Mouse (Mus musculus): ENCODE results near the gene Tenm2.

The Tenm2 gene

DNA sequence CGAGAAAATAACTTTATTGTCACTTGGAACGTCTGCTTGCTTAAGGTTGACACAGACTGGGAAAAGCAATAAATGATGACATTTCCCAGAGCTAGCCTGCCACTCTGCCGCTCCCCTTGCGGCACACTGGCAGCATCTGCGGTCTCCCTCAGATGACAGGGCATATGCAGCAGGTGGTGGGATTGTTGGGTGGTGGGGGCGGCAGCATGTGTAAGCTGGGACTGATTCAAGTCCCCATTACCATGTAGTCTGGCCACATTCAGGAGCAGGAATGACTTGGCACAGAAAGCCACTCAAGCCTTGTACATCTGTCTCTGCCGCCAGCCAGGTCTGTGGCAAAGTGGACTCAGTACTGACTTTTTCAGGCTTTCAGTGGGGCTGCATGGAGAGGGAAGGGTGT lies 1059.7 kb downstream of the Tenm2 start:
- DNase-seq (ENCODE audit: low read depth) = no peak

DNA sequence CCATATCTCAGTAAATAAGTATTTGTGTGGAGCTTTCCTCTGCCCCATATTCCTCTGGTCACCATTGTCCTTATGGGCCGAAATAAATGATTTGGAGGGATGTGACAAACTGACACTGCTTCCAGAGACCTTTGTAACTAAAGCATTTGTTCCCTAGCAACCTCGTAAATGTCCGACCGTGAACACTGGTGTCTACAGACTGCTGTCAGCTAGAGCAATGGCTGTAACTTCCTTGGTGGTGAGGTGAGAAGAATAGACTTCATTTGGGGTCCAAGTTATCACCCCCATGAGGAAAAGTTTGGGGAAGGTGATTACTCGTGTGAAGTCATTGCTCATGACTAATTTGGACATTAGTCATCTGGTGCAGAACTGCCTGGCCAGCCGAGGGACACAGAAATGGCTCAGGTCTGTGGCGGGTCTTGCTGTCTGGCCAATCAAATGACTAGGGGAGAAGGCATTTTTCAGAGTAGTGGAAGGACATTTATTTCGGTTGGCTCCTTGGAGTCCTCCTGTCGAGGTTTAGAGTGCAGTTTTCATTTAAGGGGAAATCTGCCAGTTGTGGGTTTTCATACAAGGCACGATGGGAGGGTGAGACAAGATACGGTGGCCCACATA lies 1062.6 kb downstream of the Tenm2 start:
- DNase-seq (ENCODE audit: low read depth) = no peak

DNA sequence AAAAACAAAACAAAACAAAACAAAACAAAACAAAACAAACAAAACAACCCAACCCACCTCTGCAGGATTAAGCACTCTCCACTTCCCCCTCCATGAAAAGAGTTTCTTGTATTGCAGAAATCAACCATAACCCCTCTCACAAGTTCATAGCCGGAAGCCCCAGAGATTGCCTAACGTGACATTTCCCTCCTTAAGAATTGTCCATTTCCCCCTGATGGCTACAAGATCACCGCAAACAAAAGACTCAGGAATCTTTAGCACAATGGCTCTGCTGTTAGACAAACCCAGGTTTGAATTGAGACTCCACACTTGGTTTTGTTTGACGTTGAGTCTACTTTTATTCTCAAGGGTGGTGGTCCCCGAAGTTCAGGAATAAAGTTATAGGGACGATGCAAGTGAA lies 1063.2 kb downstream of the Tenm2 start:
- DNase-seq (ENCODE audit: low read depth) = no peak

DNA sequence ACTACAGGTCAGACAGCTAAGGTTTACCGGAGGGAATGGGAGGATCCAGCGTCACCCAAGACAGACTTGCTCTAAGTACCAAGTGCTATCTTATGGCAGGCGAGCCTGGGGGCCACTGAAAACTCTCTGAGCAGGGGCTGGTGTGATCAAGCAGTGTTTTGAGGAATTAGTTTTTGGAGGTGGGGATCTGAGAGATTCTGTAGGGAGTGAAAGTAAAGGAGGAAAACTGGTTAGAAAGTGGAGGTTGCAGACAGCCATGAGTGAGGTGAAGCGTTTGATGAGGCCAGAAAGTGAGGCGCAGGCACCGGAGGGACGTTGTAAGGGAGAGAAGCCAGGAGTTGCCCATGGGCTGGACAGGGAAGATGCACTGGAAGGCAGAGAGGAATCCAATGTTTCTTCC lies 1063.8 kb downstream of the Tenm2 start:
- no peak for DNase-seq (ENCODE audit: low read depth)

DNA sequence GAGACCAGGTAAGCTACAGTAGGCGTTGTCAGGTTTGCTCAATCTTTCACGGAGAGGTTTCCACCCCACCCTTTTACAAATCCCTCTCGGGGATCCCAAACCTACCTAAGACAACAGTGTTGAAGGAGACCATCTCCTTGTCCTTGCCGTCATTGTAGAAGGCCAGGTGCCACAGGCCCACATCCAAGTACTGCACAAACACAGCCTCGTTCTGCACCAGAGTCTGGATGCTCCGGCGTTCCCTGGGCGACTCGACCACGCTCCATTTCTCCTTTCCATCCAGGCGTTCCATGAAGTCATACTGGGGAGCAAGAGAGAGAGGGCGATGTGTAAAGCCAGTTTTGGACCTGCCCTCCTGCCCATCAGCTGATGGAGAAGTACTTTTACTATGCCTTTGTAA lies 1064.5 kb downstream of the Tenm2 start:
- no peak for DNase-seq (ENCODE audit: low read depth)

DNA sequence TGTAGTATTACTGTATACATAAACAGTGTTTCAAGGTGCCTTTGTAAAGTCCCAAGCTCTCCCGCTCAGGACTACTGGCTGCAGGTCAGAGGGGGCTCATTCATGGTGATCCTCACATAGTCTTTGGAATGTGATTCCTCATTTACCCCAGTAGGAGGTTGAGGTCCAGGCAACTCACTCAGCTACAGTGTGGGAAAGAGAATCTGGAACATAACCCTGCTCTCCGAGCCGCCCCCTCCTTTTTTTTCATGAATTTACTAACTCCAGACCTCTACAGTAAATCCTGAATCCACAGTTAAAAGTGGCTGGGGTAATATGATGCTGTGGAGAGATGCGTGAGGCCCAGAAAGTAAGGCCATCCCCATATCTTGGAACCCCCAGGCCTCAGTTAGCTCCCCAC lies 1066.0 kb downstream of the Tenm2 start:
- no peak for DNase-seq (ENCODE audit: low read depth)

DNA sequence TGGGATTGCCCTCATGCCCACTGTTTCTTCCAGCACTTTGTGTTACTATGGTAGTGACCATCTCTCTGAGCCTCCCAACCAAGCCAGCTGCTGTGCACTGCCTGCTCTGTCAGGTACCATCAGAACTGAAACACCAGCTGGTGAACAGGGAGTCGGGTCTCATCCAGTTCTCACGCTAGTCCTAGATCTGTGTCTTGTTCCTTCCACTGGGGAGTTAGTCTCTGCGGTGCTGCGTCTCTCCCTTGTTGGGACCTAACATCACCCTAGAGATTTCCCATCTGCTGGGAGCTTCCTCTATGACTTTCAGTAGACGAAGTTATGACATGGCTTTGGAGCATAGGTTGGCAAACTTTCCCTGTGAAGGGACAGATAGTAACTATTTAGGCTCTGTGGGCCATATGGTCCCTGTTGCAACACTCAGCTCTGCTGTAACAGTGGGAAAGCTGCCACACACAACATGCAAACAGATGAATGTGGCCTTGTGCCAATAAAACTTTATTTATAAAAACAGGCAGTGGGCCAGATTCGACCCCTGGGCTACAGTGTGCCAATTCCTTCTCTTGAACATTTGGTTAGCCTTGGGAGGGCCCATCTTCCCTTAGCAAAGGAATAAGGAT lies 1066.7 kb downstream of the Tenm2 start:
- DNase-seq (ENCODE audit: low read depth) = no peak

DNA sequence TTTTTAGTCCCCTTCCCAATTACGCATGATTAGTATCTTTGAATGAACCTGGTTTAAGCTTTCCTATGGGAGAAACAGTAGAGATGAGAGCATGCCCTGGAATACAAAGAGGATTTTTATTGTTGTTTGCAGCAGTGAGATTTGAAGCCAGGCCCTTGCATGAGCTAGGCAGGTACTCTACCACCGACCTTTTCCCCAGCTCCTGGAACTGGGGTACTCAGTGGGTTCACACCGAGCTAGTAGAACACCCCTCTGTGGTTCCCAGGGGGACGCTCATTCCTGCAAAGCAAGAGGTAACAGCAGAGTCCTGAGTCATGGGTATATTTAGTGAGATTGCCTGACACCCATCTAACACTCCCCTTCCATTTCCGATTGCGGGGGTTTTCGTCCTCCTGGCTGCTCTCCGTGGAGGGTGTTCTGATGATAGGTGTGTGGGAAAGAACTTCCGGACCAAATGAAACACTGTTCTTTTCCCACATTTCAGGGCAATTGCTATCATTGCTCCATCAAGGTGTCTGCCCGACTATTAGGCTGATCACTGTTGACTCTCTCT lies 1067.9 kb downstream of the Tenm2 start:
- no peak for DNase-seq (ENCODE audit: low read depth)

DNA sequence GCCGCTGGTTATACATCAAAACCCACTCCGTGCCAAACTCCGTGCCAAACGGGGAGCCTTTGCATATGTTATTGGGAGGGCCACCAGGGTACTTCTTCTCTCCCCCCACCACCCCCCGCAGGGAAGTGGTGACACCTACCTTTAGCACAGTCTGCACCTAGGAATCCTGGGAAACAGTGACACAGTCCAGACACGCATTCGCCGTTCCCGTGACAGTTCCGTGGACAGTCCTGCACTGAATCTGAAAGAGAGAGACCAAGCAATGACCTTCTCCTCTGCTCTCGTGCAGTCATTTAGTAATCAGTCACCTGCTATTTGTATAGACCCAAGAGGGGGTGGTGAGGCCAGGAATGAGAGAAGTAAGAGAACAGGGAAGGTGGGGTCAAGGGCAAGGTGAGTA lies 1072.2 kb downstream of the Tenm2 start:
- DNase-seq (ENCODE audit: low read depth) = no peak

DNA sequence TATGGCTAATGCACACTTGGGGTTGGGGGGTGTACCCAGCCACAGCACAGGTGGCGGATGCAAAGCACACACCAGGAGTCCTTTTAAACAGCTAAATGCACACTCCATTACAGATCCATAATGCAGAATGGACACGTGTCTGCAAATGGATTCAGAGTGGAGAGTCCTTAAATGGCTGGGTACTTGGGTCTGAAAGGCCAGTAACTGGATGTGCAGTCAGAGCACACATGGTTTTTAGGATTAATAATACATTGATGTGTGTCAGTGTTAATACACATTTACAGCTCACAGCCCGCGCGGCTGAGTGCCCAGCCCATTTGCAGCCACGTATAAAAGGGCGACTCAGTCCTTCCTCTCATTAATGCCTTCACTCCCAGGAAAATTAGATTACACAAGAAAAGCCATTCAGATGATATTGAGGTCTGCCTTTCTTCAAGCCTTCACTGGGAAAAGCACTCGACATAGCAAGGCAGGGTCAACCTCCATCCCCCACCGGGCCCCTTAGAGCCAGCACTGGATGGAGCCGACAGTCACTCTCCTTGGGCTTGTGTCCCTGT lies 1073.9 kb downstream of the Tenm2 start:
- DNase-seq (ENCODE audit: low read depth) = no peak

DNA sequence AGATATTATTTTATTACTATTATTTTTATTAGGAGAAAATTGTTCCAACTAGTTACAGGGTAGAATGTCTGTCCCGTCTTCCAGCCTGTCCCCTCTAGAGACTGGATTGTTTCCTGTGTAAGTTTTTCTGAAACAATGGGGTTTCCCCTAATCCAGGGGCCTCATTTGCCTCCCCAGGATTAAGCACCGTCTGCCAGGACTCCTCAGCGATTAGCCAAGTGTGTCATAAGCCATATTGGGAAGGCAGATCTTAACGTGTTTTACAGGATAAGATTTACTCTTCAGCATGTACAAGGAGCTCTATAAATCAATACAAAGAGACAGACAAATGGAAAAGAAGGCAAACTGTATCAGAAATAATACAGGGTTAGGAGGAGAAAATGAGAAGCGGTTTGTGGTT lies 1082.3 kb downstream of the Tenm2 start:
- DNase-seq (ENCODE audit: low read depth) = no peak

DNA sequence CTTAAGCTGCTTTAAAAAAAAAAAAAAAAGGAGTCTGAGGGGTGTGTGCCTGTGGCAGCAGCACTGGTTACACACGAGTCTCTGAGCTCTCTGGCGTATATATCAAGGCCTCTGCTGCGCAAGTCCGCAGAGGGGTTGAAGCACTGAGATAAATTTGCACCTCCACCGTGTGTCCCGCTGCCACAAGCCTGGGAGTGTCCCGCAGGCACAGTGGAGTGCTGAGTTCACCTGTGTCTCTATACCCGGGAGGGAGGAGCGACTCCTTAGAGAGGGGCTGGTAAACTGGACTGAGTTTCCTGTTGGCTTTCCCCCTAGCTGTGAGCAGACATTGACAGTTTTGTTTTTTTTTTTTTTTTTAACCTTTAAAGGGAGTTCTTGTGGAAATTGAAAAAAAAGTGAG lies 1082.8 kb downstream of the Tenm2 start:
- DNase-seq (ENCODE audit: low read depth) = no peak

DNA sequence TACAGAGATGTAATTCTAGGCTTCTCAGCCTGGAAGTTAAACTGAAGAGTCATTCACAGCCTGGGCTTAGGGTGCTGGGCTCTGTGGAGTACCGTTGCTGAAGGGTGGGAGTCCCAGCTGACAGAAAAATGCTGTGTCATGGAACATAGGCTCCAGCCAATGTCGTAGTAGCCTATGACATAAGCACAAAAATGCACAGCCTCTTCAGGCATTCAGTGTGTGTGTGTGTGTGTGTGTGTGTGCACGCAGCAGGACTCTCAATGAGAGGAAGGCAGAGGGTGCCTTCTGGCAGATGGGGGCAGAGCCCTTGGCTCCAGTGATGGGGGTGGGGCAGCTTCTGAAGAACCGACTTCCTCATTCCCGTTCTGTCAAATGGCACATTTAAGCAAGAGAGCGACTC lies 1083.5 kb downstream of the Tenm2 start:
- no peak for DNase-seq (ENCODE audit: low read depth)

DNA sequence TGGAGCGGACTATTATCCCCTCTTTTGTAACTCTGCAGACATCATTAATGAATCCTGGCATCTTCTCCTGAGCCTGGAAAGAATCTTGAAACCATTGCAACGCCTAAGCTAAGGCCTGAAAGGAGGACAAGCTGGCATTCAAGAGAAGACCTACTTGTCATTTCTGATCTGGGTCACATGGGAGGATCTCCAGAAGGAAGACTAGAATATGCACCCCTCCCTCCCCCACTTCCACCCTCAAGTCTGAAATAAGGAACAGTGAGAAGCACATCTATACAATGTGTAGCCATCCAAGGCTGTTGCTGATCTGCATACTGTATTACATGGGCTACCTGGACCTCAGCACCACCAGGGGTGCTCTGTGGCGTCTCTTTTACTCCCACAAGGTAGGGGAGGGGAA lies 1086.7 kb downstream of the Tenm2 start:
- DNase-seq (ENCODE audit: low read depth) = no peak

DNA sequence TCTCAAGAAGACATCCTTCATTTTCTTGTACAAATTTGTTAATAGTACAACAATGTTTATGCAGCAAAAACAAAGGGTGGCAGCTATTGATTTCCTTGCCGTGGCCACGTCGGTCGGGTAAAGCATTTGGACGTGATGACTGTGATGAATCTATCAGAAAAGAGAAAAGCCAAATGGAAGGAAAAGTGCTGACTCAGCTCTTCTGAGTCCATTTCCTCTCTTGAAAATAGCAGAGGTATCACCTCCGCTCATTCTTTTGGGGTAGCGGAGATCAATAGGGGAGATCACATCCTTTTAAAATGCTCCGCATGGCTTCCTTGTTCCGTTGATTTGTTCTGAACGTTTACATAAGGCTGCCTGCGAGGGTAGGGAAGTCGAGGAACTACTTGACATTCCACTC lies 1090.7 kb downstream of the Tenm2 start:
- DNase-seq (ENCODE audit: low read depth) = no peak

DNA sequence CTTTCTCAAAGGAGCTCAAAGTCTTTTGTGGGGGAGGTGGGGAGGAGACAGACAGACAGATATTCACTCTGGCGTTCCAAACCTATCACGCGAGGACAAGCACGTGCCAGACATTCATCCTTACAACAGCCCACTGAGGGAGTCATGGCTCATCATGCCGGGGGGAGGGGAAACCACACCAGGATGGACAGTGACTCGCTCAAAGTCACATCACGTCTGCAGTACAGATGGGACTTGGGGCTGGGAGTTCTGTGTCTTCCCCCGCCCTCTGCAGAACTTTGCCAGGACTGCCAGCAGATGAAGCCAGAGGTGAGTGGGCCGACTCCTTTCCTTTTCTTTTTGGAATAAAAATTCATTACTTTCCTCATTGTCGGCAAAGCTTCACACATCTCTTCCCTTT lies 1095.4 kb downstream of the Tenm2 start:
- no peak for DNase-seq (ENCODE audit: low read depth)

DNA sequence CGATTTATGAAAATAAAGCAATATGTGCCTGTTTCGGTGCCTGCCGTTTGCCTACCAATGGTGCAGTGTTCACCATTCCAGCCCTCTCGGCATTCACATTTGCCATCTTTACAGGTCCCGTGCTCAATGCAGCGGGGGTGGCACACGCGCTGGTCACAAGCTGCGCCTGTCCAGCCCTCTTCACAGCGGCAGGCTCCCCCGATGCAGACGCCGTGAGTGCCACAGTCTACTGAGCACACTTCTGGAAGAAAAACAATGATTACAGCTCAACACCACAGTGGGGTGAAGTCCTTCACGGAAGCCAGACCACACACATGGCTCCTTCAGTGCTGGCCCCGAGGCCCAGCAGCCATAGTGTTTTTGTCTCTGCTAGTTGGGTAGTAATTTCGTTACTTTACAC lies 1096.2 kb downstream of the Tenm2 start:
- no peak for DNase-seq (ENCODE audit: low read depth)

DNA sequence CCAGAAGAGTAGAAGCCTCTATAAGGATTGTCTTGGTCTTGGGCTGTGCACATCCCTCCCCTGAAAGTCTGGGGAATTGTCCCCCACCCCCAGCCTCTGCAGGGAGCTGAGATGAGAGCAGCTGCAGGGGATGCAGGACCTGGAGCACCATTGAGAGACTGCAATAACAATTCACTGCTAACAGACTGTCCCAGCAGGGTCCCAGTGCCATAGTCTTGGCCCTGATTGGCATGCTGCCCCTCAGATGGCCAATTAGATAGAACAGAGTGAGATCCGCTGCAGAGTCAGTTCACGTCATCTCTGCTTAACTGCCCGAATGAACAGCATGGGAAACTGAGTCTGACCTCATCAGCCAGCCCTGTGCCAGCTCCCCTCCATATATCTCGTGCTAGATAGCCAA lies 1097.9 kb downstream of the Tenm2 start:
- DNase-seq (ENCODE audit: low read depth) = no peak

DNA sequence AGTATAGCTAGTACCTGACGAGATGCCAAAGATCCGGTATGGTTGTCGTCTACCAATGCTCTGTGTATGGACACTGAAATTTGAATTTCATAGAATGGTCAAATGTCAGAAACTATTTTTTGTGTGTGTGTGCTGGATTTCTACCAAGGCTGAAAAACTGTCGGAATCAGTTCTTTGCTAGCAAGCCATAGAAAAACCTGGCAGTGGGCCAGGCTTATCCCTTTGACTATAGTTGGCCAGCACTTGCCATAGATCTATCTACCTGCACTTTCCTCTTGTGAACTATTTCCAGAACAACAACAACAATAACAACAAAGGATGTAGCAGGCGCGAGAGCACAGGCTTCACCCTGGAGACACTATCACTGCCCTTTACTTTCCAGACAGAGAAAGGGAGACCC lies 1098.5 kb downstream of the Tenm2 start:
- no peak for DNase-seq (ENCODE audit: low read depth)

DNA sequence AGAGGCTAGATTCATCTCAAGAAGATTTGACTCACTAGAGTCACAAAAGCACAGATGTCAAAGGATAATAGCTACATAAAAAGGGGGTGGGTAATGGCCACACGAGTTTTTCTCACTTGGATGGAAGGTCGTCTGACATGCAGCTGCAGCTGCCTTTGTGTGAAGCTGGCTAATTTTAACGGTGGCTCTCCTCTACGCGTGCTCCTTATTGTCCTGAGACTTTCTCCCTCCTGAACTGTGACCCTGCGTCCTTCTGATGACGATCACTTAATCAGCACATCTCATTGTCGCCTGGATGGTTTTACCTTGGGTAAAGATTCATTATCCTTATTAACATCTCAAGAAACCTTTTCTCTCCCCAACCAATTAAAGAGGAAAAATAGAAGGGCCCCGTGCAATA lies 1101.1 kb downstream of the Tenm2 start:
- no peak for DNase-seq (ENCODE audit: low read depth)

DNA sequence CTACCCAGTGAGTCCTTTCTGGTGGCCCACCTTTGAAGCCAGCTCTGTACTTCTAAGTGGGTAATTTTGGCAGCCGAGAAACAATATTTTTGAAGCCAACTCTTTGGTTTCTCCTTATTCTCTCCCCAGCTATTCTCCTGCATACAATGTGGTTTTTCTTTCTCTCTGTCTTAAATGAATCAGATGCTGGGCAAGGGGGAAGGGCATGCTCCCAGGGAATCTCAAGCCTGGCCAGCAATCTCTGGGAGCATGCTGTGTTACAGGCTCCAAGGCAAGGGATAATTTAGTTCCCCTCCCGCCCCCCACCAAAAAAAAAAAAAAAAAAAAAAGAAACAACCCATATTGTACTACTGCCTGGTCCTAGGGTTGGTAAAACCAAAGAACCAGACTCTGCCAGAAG lies 1112.5 kb downstream of the Tenm2 start:
- DNase-seq (ENCODE audit: low read depth) = no peak

DNA sequence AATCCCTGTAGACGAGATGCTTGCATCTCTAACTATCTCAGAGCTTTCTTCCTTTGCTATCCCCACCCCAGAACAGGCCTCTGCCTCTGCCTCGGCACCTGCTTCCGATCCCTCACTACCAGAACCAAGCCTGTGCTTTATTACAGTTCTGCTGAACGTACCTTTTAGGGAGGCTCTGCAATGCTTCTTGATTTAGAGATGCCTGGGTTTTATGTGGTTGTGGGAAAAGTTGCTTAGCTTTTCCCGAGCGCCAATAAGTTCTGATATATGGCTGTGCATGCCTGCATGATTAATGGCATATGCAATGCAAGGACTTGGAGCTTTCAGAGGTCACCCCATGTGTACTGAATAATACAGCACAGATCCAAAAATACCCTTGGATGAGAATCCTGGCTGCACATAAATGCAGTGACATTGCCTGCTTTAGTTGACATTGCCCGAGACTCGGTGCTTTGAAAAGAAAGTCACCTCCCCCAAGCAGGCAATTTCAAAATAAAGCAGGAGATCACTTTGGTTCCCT lies 1114.3 kb downstream of the Tenm2 start:
- no peak for DNase-seq (ENCODE audit: low read depth)

DNA sequence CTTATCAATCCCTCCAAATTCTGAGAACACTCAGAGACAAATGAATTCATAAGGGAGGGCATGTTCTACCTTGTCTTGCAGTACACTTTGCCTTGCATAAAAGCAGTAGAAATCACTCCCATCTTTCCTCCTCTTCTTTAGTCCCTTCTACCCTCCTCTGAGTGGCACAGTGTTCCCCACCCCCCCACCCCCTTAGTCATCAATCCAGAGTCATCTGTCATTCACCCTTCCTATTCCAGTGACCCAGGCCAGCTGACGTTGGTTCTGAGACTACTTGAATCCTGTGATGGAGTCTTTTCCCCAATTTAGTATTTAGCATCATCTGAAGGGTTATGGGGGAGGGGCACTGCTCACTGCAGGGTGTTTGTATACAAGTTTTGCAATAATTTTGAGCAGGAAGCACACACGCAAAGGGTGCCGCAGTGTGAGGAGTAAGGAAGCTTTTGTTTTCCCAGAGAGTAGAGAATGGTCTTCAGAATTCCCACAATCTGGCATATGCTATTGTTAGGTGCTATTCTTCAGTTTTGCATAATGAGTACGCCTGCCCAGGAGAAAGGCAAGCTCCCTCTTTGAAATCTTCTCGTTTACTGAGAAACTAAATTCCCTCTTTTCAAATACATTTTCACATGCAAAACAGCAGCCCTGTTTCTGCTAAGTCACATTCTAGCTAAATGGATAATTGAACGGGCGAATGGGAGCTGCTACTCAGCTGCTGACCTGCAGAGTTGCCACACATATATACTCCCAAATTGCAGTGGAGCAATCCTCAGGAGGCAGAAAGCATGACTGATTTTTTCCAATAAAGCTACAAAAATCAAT lies 1115.0 kb downstream of the Tenm2 start:
- DNase-seq (ENCODE audit: low read depth) = no peak
